Mouse (Mus musculus): ENCODE results near the gene Olfr862. TPM values are rescaled to one million over a fixed set of nuclear protein-coding genes. Genes with fewer than 3 reads are reported as not detected.

The Olfr862 gene
- polyA plus RNA-seq (2015; fragmentation: Nextera tagmentation; extraction: Ambion mirVana), result not detected in 2 replicates

DNA sequence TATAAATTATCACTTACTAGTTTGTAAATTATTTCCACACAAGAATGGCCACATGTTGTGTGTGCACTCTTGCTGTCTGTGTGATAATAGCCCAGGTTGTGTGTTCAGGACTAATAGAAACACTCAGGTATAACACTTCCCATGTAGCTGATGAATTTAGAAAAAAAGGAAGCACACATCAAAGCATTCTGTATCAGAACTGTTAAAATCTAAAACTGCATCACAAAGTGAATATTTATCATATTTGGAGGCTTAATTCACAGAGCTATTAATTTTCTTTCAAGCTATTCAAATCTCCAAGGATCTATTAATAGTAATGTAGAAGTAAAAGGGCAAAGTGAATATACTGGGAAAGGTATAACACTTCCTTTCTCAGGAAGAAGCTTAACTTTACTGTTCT is at the start of gene Olfr862:
TSS of gene Olfr862 (minus strand) at position 101 of the 400 bp plus-strand sequence.
- Histone ChIP-seq H3K36me3 (ENCODE audit: control insufficient read depth, insufficient read depth) (no peaks in the 10 kb centered on the region), H3K27ac (ENCODE audit: low read length) (no peak within 1 kb of the TSS), H3K27me3 (ENCODE audit: control insufficient read depth, insufficient read depth, low read length) (no peaks in the 10 kb centered on the region), H3K9me3 (replicated peaks; ENCODE audit: control insufficient read depth, low read length) (no peaks in the 10 kb centered on the region; the same call in 1 of the 2 replicates), H3K4me2 (ENCODE audit: low read depth, low read length) (no peak within 1 kb of the TSS), H3K4me3 (ENCODE audit: low read length) (no peak within 1 kb of the TSS), H3K4me1 (ENCODE audit: control insufficient read depth, insufficient read depth, low read length) (no peaks in the 10 kb centered on the region), H3K9ac (ENCODE audit: low read length) (no peak within 1 kb of the TSS)
- ATAC-seq (replicated peaks; ENCODE audit: extremely low read depth, insufficient read depth, low FRiP score), result no peak

DNA sequence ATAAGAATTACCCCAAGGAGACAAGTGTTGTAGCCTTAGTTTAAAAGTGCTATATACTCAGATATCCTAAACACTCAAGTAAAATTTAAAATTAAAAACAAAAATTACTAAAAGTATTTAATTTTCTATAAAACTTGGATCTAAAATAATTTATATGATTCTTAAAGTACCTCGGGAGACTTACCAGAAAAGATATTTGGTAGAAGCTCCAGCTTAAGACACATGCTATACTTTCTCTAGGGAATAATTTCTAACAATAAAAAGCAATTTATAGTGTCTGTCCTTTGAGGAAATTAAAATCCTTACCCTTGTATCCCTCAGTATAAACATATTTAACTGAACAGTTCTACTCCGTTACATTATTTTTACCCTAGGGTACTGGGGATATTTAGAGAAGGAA is 28.8 kb upstream of the Olfr862 start, which contains the start of gene Olfr77:
TSS of gene Olfr77 (plus strand) at position 301 of the 400 bp plus-strand sequence.
- H3K9me3 ChIP-seq (replicated peaks; ENCODE audit: control insufficient read depth, low read length), result no peaks in the 10 kb centered on the region
- H3K27me3 ChIP-seq (ENCODE audit: control insufficient read depth, insufficient read depth, low read length), result no peaks in the 10 kb centered on the region
- H3K9ac ChIP-seq (ENCODE audit: low read length), result no peak within 1 kb of the TSS
- no peak for ATAC-seq (replicated peaks; ENCODE audit: extremely low read depth, insufficient read depth, low FRiP score)
- H3K4me2 ChIP-seq (ENCODE audit: low read depth, low read length), result no peak within 1 kb of the TSS
- 76% methylated on average over 2 of the region's 2 CpGs for WGBS
- no peaks in the 10 kb centered on the region for H3K36me3 ChIP-seq (ENCODE audit: control insufficient read depth, insufficient read depth)
- H3K27ac ChIP-seq (ENCODE audit: low read length), result no peak within 1 kb of the TSS
- H3K4me3 ChIP-seq (ENCODE audit: low read length), result no peak within 1 kb of the TSS
- no peaks in the 10 kb centered on the region for H3K4me1 ChIP-seq (ENCODE audit: control insufficient read depth, insufficient read depth, low read length)

DNA sequence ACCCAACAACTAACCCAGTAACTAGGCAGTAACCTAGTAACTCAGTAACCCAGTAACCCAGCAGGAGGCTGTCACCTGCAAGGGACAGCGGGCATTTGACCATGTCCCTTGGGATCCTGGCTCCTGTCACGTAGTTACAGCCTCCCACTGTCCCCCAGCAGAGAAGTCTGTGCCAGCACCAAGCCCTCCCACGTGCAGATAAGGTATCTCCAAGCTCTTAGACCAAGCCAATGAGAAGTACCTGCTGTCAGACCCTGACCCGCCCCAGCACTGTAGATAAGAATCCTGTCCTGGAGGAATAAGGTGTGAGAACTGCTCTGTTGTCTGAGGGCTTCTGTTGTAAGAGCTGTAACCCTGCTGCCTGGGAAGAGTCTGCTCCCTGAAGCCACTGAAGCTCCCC is 23.4 kb upstream of the Olfr862 start:
- no peak for ATAC-seq (replicated peaks; ENCODE audit: extremely low read depth, insufficient read depth, low FRiP score)
- 38% methylated on average over 4 of the region's 4 CpGs for whole genome bisulfite sequencing
- Histone ChIP-seq H3K9ac (ENCODE audit: low read length) (no peak overlapping the region), H3K4me2 (ENCODE audit: low read depth, low read length) (no peak overlapping the region), H3K27ac (ENCODE audit: low read length) (no peak overlapping the region), H3K9me3 (replicated peaks; ENCODE audit: control insufficient read depth, low read length) (no peaks in the 10 kb centered on the region), H3K4me3 (ENCODE audit: low read length) (no peak overlapping the region), H3K36me3 (ENCODE audit: control insufficient read depth, insufficient read depth) (no peaks in the 10 kb centered on the region), H3K4me1 (ENCODE audit: control insufficient read depth, insufficient read depth, low read length) (no peaks in the 10 kb centered on the region), H3K27me3 (ENCODE audit: control insufficient read depth, insufficient read depth, low read length) (no peaks in the 10 kb centered on the region)

GRCm38 (mm10) chr9:19849647-19850046 is 38.2 kb downstream of the Olfr862 start, which contains the start of gene Olfr860:
Gene Olfr860, minus strand, starts transcription at chr9:19849747.
- Histone ChIP-seq H3K9me3 (replicated peaks; ENCODE audit: control insufficient read depth, low read length) (no peaks in the 10 kb centered on the region), H3K4me1 (ENCODE audit: control insufficient read depth, insufficient read depth, low read length) (no peaks in the 10 kb centered on the region), H3K36me3 (ENCODE audit: control insufficient read depth, insufficient read depth) (no peaks in the 10 kb centered on the region), H3K4me2 (ENCODE audit: low read depth, low read length) (no peak within 1 kb of the TSS), H3K27ac (ENCODE audit: low read length) (no peak within 1 kb of the TSS), H3K9ac (ENCODE audit: low read length) (no peak within 1 kb of the TSS), H3K27me3 (ENCODE audit: control insufficient read depth, insufficient read depth, low read length) (no peaks in the 10 kb centered on the region), H3K4me3 (ENCODE audit: low read length) (no peak within 1 kb of the TSS)
- no peak for ATAC-seq (replicated peaks; ENCODE audit: extremely low read depth, insufficient read depth, low FRiP score)
- 57% methylated on average over 1 of the region's 1 CpGs for WGBS

Other genes with a start within 250 kb of the Olfr862 start
- not detected in 2 replicates for gene Olfr857, start 178.6 kb downstream of the Olfr862 start, polyA plus RNA-seq (2015; fragmentation: Nextera tagmentation; extraction: Ambion mirVana)
- not detected in 2 replicates for gene Olfr58, start 107.7 kb downstream of the Olfr862 start, polyA plus RNA-seq (2015; fragmentation: Nextera tagmentation; extraction: Ambion mirVana)
- gene Olfr859, start 83.1 kb downstream of the Olfr862 start, polyA plus RNA-seq (2015; fragmentation: Nextera tagmentation; extraction: Ambion mirVana), result not detected in 2 replicates
- gene Olfr860, start 38.3 kb downstream of the Olfr862 start, polyA plus RNA-seq (2015; fragmentation: Nextera tagmentation; extraction: Ambion mirVana), result not detected in 2 replicates
- 0.15 and 0.20 TPM in 2 replicates for gene Olfr77, start 28.9 kb upstream of the Olfr862 start, polyA plus RNA-seq (2015; fragmentation: Nextera tagmentation; extraction: Ambion mirVana)
- gene Olfr866, start 140.0 kb upstream of the Olfr862 start, polyA plus RNA-seq (2015; fragmentation: Nextera tagmentation; extraction: Ambion mirVana), result not detected in 2 replicates
- gene Olfr867, start 169.6 kb upstream of the Olfr862 start, polyA plus RNA-seq (2015; fragmentation: Nextera tagmentation; extraction: Ambion mirVana), result not detected in 2 replicates
- gene Olfr868, start 210.6 kb upstream of the Olfr862 start, polyA plus RNA-seq (2015; fragmentation: Nextera tagmentation; extraction: Ambion mirVana), result not detected in 2 replicates
- gene Olfr869, start 241.0 kb upstream of the Olfr862 start, polyA plus RNA-seq (2015; fragmentation: Nextera tagmentation; extraction: Ambion mirVana), result not detected in 2 replicates